Mouse (Mus musculus) stomach, postnatal 0 days (tissue): Measurements from ENCODE around the gene Tmem109.

Experiments used
- CTCF ChIP-seq: IDR thresholded peaks from 2 replicates; pipeline ENCODE4 v1.5.1; 2016; ENCODE audit warnings: antibody characterized with exemption, low read depth, mild to moderate bottlenecking, moderate library complexity
- EP300 ChIP-seq: optimal IDR thresholded peaks from 2 replicates; pipeline ENCODE3; 2016; ENCODE audit warnings: antibody characterized with exemption

DNA sequence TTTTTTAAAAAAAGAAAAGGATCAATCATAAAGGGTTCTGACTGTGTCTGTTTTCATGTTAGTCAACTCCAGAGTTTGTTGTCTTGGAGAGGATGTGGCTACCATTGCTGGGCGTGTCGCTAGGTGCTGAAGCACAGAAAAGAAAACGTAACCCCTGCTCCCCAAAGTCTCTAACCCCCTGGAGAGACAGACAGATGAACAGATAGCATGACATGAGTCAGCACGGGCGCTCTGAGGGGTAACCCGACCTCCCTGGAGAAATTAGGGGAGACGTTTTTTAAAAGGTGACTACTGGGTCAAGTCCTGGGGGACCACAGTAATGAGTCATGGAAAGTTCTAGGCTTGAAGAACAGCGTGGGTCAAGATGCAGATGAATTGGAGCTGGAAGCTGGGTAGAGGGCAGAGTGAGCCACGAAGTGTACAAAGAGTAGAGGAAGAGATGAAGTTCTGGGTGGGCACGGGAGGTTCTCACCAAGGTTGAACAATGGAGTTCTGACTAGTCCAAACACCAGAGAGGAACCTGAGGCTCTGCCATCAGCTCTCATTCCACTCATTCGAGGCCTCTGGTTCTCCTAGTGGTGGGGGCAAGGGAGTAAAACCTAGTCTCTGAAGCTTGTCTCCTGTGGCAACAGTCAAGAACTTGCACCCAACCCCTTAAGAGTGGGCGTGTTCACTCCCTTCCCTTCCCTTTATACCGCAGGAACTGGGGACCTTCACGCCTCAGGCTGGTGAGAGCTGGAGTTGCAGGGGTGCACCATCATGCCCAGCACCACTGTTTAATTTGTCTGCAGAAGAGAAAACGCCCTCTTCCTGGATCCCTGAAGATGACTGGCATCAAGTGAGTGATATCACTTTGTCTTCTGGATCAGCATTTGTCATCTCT, 42.5 kb downstream of the Tmem109 start, which contains the start of gene Slc15a3:
- no peak for TF ChIP-seq CTCF
- TF ChIP-seq EP300: no peak
